Mouse (Mus musculus): Measurements from ENCODE around the gene Chchd1.

- TF ChIP-seq POLR2A (IDR thresholded peaks at IDR 0.05; ENCODE audit: control insufficient read depth, low read depth, low read length) (no peak), CTCF (IDR thresholded peaks at IDR 0.05; ENCODE audit: control insufficient read depth, insufficient read depth, insufficient replicate concordance, low read depth, low read length) (no peak)
Measured at GRCm38 (mm10) chr14:20749494-20750051, 46.8 kb downstream of the Chchd1 start.

All from testis, adult 2 months (tissue).